Mouse (Mus musculus) liver, embryonic 13.5 days (tissue): ENCODE data around the gene Uckl1. TPM values are rescaled to one million over a fixed set of nuclear protein-coding genes. Genes with fewer than 3 reads are reported as not detected.

Experiments used
- ATAC-seq: fragments of 200-750 bp; cut with Nextera tagmentation; 2 replicates; pipeline ENCODE4 v1.8.0; 2017; ENCODE audit warnings: low read depth, mild to moderate bottlenecking, moderate number of reproducible peaks, moderate library complexity
- DNase-seq: peaks from one replicate; pipeline ENCODE4 v3.0.0; 2022
- H3K27ac ChIP-seq: fragments of 300-500 bp; sonication (generic); 2 replicates; pipeline ENCODE4 v1.5.1; 2015; ENCODE audit warnings: moderate library complexity, mild to moderate bottlenecking, inconsistent platforms
- H3K27me3 ChIP-seq: fragments of 300-500 bp; sonication (generic); 2 replicates; pipeline ENCODE4 v1.6.1; 2015; ENCODE audit warnings: mild to moderate bottlenecking, inconsistent platforms
- H3K36me3 ChIP-seq: fragments of 300-500 bp; sonication (generic); 2 replicates; pipeline ENCODE4 v1.6.1; 2015; ENCODE audit warnings: mild to moderate bottlenecking, inconsistent platforms
- H3K4me1 ChIP-seq: fragments of 300-500 bp; sonication (generic); replicated peaks from 2 replicates; pipeline ENCODE4 v1.6.1; 2015; ENCODE audit warnings: inconsistent platforms
- H3K4me2 ChIP-seq: fragments of 300-500 bp; sonication (generic); 2 replicates; pipeline ENCODE4 v1.6.1; 2015; ENCODE audit warnings: inconsistent platforms, mild to moderate bottlenecking, moderate library complexity
- H3K4me3 ChIP-seq: fragments of 300-500 bp; sonication (generic); replicated peaks from 2 replicates; pipeline ENCODE4 v1.5.1; 2015; ENCODE audit warnings: mild to moderate bottlenecking, inconsistent platforms
- H3K9ac ChIP-seq: fragments of 300-500 bp; sonication (generic); 2 replicates; pipeline ENCODE4 v1.6.1; 2015; ENCODE audit warnings: mild to moderate bottlenecking, inconsistent platforms
- H3K9me3 ChIP-seq: fragments of 300-500 bp; sonication (generic); replicated peaks from 2 replicates; pipeline ENCODE4 v1.6.1; 2016; ENCODE audit warnings: inconsistent platforms
- WGBS: fragments of 180-500 bp; shearing (Covaris S2); methylation state at CpG from one replicate; pipeline ENCODE4 v1.1.7; 2015; ENCODE audit not compliant: insufficient replicate concordance; 5-methylcytosine and 5-hydroxymethylcytosine counted together
- polyA plus RNA-seq: library from polyadenylated mRNA; unstranded; fragments of >200 nt; fragmentation: Nextera tagmentation; extraction: Ambion mirVana; gene quantifications from 2 replicates; pipeline ENCODE4 v1.2.1, GENCODE M21; 2015

The Uckl1 gene
- polyA plus RNA-seq, 1 experiment from 2014 or later, result 19.8 TPM

- H3K9me3 ChIP-seq, result no peaks in the 10 kb centered on the region
- peak overlapping the region; percentile 90 for H3K9ac ChIP-seq
- 54% methylated on average over 5 of the region's 5 CpGs for WGBS
- peak overlapping the region; percentile 85 for H3K27ac ChIP-seq
- ATAC-seq (no peak), DNase-seq (peak; percentile 1)
- peak overlapping the region; percentile 14; the same call in 1 of the 2 replicates for H3K4me3 ChIP-seq
- H3K4me2 ChIP-seq, result peak overlapping the region; percentile 97
- H3K4me1 ChIP-seq, result peaks cover 91% of the 10 kb centered on the region
- no peaks in the 10 kb centered on the region for H3K27me3 ChIP-seq
- H3K36me3 ChIP-seq, result peaks cover 15% of the 10 kb centered on the region
Measured at GRCm38 (mm10) chr2:181578790-181579618, 5.7 kb downstream of the Uckl1 start.

DNA sequence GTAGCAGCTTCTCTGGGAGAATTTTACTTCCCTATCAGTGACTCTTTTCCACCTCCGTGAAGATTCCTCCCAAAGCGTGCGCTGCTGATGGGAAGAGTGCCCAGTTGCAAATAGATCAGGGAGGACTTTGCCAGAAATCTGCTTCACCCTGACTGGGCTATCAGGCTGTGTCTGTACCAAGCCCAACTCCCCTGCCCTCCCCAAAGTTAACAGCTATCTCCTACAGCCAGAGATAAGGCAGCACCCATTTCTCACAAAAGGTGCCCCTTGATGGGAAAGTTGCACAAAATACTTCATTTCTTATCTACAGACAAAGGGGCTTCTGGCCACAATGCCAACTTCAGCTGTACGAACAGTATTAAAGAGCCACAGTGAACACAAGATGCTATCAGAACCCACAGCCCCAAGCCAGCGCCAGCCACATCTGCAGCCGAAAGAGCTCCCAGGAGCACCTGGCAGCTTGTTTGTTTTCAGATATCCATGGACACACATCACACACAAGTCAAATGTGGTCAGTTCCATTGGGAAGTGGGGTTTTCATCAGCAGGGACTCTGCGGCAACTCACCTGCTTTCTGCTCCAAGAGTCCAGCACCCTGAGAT, 6.6 kb downstream of the Uckl1 start:
- WGBS, result 31% methylated on average over 7 of the region's 7 CpGs
- Histone ChIP-seq H3K4me1 (peaks cover 92% of the 10 kb centered on the region), H3K27me3 (no peaks in the 10 kb centered on the region), H3K9ac (peak overlapping the region; percentile 90), H3K27ac (peak overlapping the region; percentile 85), H3K4me2 (peak overlapping the region; percentile 57), H3K4me3 (peak overlapping the region; percentile 14; the same call in 1 of the 2 replicates), H3K9me3 (no peaks in the 10 kb centered on the region), H3K36me3 (peaks cover 11% of the 10 kb centered on the region)
- DNase-seq (peak; percentile 50), ATAC-seq (peak; percentile 49)

DNA sequence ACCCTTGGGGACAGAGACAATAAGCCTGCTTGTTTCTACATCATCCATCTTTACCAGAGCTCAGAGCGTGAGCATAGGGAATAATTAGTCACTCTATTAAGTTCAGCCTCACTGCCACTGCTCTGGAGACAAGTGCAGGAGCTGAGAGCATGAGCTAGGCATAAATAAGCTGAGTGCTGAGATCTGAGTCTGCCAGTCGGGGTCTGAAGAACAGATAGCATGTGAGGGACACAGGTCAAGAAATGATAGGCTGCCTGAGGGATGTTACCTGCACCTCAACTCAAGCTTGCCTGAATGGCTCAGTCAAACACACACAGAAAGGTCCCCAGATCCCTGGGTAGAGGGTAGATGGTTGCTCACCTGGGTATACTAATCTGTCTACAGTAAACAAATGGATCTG, 7.6 kb downstream of the Uckl1 start:
- Histone ChIP-seq H3K27me3 (no peaks in the 10 kb centered on the region), H3K9me3 (no peaks in the 10 kb centered on the region), H3K4me1 (peaks cover 86% of the 10 kb centered on the region), H3K27ac (peak overlapping the region; percentile 85), H3K4me3 (no peak overlapping the region), H3K4me2 (peak overlapping the region; percentile 57), H3K9ac (peak overlapping the region; percentile 90), H3K36me3 (peaks cover 20% of the 10 kb centered on the region)
- ATAC-seq (no peak), DNase-seq (peak; percentile 8)
- 49% methylated on average over 2 of the region's 2 CpGs for WGBS

DNA sequence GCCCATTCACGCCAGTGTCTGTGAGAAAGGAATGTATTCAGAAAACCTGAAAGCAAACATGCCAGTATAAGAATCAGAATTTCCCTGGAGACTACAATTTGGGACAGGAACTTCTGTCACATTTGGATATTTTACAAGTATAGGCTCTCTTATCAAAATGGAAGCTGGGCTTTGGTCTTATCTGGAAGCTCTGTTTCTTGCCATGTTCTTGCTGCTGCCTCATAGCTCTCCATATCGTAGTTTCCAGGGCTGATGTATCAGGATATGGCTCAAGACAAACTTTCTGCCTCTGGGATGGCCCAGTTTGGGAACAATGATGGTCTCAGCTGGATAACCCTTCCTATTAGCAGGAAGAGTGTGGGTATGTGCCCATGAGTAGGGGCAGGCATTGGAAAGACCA, 8.1 kb downstream of the Uckl1 start:
- Histone ChIP-seq H3K9ac (peak overlapping the region; percentile 90), H3K27me3 (no peaks in the 10 kb centered on the region), H3K4me3 (no peak overlapping the region), H3K36me3 (peaks cover 24% of the 10 kb centered on the region), H3K9me3 (no peaks in the 10 kb centered on the region), H3K4me2 (peak overlapping the region; percentile 57), H3K4me1 (peaks cover 89% of the 10 kb centered on the region), H3K27ac (peak overlapping the region; percentile 85)
- ATAC-seq, result no peak
- no peak for DNase-seq
- WGBS, result 53% methylated on average over 2 of the region's 2 CpGs

GRCm38 (mm10) chr2:181574921-181575545, 9.7 kb downstream of the Uckl1 start:
- Histone ChIP-seq H3K36me3 (peaks cover 24% of the 10 kb centered on the region), H3K27me3 (no peaks in the 10 kb centered on the region), H3K9ac (no peak overlapping the region), H3K9me3 (no peaks in the 10 kb centered on the region), H3K4me1 (peaks cover 91% of the 10 kb centered on the region), H3K4me3 (no peak overlapping the region), H3K4me2 (no peak overlapping the region), H3K27ac (no peak overlapping the region)
- ATAC-seq (no peak), DNase-seq (no peak)
- 92% methylated on average over 7 of the region's 7 CpGs for WGBS

DNA sequence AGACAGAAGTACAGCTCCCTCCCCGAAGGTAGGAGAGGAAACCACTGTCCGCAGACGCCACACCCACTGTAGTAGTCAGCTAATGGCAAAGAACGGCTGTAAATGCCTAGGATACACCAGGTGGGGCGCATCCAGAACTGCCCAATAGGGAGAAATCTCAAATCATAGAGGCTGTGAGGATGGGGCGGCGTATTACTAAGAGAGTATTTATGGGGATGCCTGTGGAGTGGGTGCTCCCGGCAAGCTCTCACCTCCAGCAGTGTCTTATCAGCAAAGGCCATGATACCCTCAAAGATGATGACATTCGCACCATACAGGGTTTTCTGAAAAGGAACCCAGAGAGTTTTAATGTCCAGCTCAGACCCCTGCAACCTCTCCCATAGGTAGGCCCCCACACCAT, 10.7 kb downstream of the Uckl1 start:
- Histone ChIP-seq H3K9me3 (no peaks in the 10 kb centered on the region), H3K4me1 (peaks cover 91% of the 10 kb centered on the region)
- no peak for DNase-seq

GRCm38 (mm10) chr2:181572921-181573920, 11.5 kb downstream of the Uckl1 start:
- ATAC-seq (no peak), DNase-seq (no peak)
- Histone ChIP-seq H3K36me3 (peaks cover 24% of the 10 kb centered on the region), H3K4me3 (no peak overlapping the region), H3K4me2 (no peak overlapping the region), H3K9ac (no peak overlapping the region), H3K27me3 (no peaks in the 10 kb centered on the region), H3K4me1 (peaks cover 91% of the 10 kb centered on the region), H3K9me3 (no peaks in the 10 kb centered on the region), H3K27ac (no peak overlapping the region)
- WGBS, result 88% methylated on average over 15 of the region's 15 CpGs

More for the DNA sequence above, 10.7 kb downstream of the Uckl1 start:
- H3K9ac ChIP-seq, result 0 out of 2 replicates have a peak overlapping the region, but pooled peaks have one; percentile 5
- WGBS, result 61% methylated on average over 9 of the region's 9 CpGs
- peaks cover 24% of the 10 kb centered on the region for H3K36me3 ChIP-seq
- no peak for ATAC-seq
- no peaks in the 10 kb centered on the region for H3K27me3 ChIP-seq
- H3K4me2 ChIP-seq, result no peak overlapping the region
- no peak overlapping the region for H3K4me3 ChIP-seq
- H3K27ac ChIP-seq, result no peak overlapping the region

DNA sequence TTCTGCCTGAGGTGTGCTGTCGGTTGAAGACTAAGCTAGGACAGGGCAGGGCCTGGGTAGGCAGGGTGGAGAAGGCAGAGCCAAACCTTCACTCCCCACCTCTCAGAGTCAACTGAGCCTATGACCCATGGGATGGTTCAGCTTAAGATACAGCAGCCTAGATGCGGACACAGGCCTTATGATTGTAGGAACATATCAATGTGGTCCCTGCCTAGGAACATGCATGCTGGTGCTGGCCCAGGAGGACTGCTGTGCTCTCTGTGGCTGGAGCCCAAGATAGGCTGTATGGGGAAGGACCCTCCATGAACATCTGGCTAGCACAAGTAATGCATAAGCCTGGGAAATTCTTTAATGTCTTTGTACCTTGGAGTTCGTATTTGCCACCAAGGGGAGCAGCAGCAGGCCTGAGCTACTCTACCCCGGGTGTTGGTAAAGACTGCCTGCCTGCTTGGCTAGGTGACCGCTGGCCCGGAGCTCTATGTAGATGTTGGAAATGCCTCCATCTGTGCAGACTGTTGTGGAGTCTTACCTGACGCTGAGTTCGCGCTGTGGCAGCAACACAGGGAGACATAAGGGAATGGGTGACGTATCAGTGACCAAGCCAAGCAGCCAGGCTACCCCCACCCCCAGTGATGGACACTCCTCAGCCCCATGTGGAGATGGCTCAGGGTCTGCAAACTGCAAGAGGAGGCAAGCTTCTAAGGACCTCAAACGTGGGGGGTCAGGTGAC, 12.6 kb downstream of the Uckl1 start:
- WGBS, result 86% methylated on average over 11 of the region's 11 CpGs
- ATAC-seq (no peak), DNase-seq (no peak)
- H3K27ac ChIP-seq, result 0 out of 2 replicates have a peak overlapping the region, but pooled peaks have one; percentile 10
- no peak overlapping the region for H3K9ac ChIP-seq
- H3K9me3 ChIP-seq, result no peaks in the 10 kb centered on the region
- H3K36me3 ChIP-seq, result peaks cover 24% of the 10 kb centered on the region
- no peak overlapping the region for H3K4me2 ChIP-seq
- H3K4me1 ChIP-seq, result peaks cover 85% of the 10 kb centered on the region
- H3K4me3 ChIP-seq, result no peak overlapping the region
- no peaks in the 10 kb centered on the region for H3K27me3 ChIP-seq

GRCm38 (mm10) chr2:181570921-181571595, 13.6 kb downstream of the Uckl1 start:
- peak overlapping the region; percentile 10; the same call in 1 of the 2 replicates for H3K27ac ChIP-seq
- no peak for DNase-seq
- H3K4me1 ChIP-seq, result peaks cover 74% of the 10 kb centered on the region

More at GRCm38 (mm10) chr2:181570921-181571595, 13.6 kb downstream of the Uckl1 start:
- Histone ChIP-seq H3K36me3 (peaks cover 24% of the 10 kb centered on the region), H3K9ac (0 out of 2 replicates have a peak overlapping the region, but pooled peaks have one; percentile 17), H3K9me3 (no peaks in the 10 kb centered on the region), H3K4me3 (no peak overlapping the region), H3K27me3 (no peaks in the 10 kb centered on the region), H3K4me2 (0 out of 2 replicates have a peak overlapping the region, but pooled peaks have one; percentile 30)
- WGBS, result 72% methylated on average over 6 of the region's 6 CpGs
- ATAC-seq, result no peak
